Mouse (Mus musculus) liver, embryonic 12.5 days (tissue): ENCODE measurements around the gene E130308A19Rik. TPM values are rescaled to one million over a fixed set of nuclear protein-coding genes. Genes with fewer than 3 reads are reported as not detected.
A peak's percentile ranks its signal among the peaks of the same experiment; 100 is the strongest.
"Not testable (repeated sequence)": the region's sequence is repeated elsewhere in the genome, so short reads cannot be mapped to it uniquely, and the experiment has no call there.

Experiments used
- ATAC-seq: fragments of 200-750 bp; cut with Nextera tagmentation; 2 replicates; pipeline ENCODE4 v1.8.0; 2017; ENCODE audit warnings: moderate number of reproducible peaks, mild to moderate bottlenecking, moderate library complexity
- H3K27ac ChIP-seq: fragments of 300-500 bp; sonication (generic); 2 replicates; pipeline ENCODE4 v1.5.1; 2016; ENCODE audit warnings: mild to moderate bottlenecking
- H3K27me3 ChIP-seq: fragments of 300-500 bp; sonication (generic); replicated peaks from 2 replicates; pipeline ENCODE4 v1.6.1; 2016; ENCODE audit warnings: mild to moderate bottlenecking, moderate library complexity
- H3K36me3 ChIP-seq: fragments of 300-500 bp; sonication (generic); 2 replicates; pipeline ENCODE4 v1.6.1; 2016; ENCODE audit warnings: mild to moderate bottlenecking, moderate library complexity
- H3K4me1 ChIP-seq: fragments of 300-500 bp; sonication (generic); 2 replicates; pipeline ENCODE4 v1.6.1; 2016
- H3K4me2 ChIP-seq: fragments of 300-500 bp; sonication (generic); 2 replicates; pipeline ENCODE4 v1.6.1; 2016; ENCODE audit warnings: mild to moderate bottlenecking, moderate library complexity
- H3K4me3 ChIP-seq: fragments of 300-500 bp; sonication (generic); 2 replicates; pipeline ENCODE4 v1.5.1; 2016; ENCODE audit warnings: mild to moderate bottlenecking, moderate library complexity
- H3K9ac ChIP-seq: fragments of 300-500 bp; sonication (generic); 2 replicates; pipeline ENCODE4 v1.6.1; 2016; ENCODE audit warnings: mild to moderate bottlenecking, moderate library complexity
- H3K9me3 ChIP-seq: fragments of 300-500 bp; sonication (generic); replicated peaks from 2 replicates; pipeline ENCODE4 v1.6.1; 2016; ENCODE audit warnings: mild to moderate bottlenecking, moderate library complexity
- WGBS: fragments of 180-500 bp; shearing (Covaris S2); methylation state at CpG from one replicate; pipeline ENCODE4 v1.1.7; 2016; ENCODE audit not compliant: insufficient replicate concordance; 5-methylcytosine and 5-hydroxymethylcytosine counted together
- polyA plus RNA-seq: library from polyadenylated mRNA; unstranded; fragments of >200 nt; fragmentation: Nextera tagmentation; extraction: Ambion mirVana; gene quantifications from 2 replicates; pipeline ENCODE4 v1.2.1, GENCODE M21; 2016

Gene E130308A19Rik
- polyA plus RNA-seq, 1 experiment from 2014 or later, result 14.8 TPM

- Histone ChIP-seq H3K36me3 (peaks cover 11% of the 10 kb centered on the region; the same call in 1 of the 2 replicates), H3K9ac (peak overlapping the region; percentile 88), H3K4me2 (peak overlapping the region; percentile 94), H3K27me3 (no peaks in the 10 kb centered on the region), H3K9me3 (no peaks in the 10 kb centered on the region), H3K27ac (peak overlapping the region; percentile 76), H3K4me1 (peaks cover 30% of the 10 kb centered on the region), H3K4me3 (peak overlapping the region; percentile 84)
- WGBS, result under 1% methylated on average over 47 of the region's 47 CpGs
- ATAC-seq, result peak; percentile 48
These were observed 157.1 kb downstream of the E130308A19Rik start for GRCm38 (mm10) chr4:59782853-59783684.

- Histone ChIP-seq H3K27me3 (no peaks in the 10 kb centered on the region), H3K4me3 (peak overlapping the region; percentile 84), H3K4me1 (peaks cover 30% of the 10 kb centered on the region), H3K9ac (peak overlapping the region; percentile 88), H3K4me2 (peak overlapping the region; percentile 94), H3K9me3 (no peaks in the 10 kb centered on the region), H3K36me3 (peaks cover 6% of the 10 kb centered on the region; the same call in 1 of the 2 replicates), H3K27ac (peak overlapping the region; percentile 76)
- peak; percentile 96 for ATAC-seq
- WGBS, result 1% methylated on average over 36 of the region's 36 CpGs
These were observed 157.8 kb downstream of the E130308A19Rik start for GRCm38 (mm10) chr4:59783685-59784279.

GRCm38 (mm10) chr4:59785412-59785811 is 159.4 kb downstream of the E130308A19Rik start:
- H3K4me2 ChIP-seq, result no peak overlapping the region
- peaks cover 16% of the 10 kb centered on the region for H3K4me1 ChIP-seq
- H3K9ac ChIP-seq, result no peak overlapping the region
- H3K27me3 ChIP-seq, result no peaks in the 10 kb centered on the region
- no peaks in the 10 kb centered on the region for H3K9me3 ChIP-seq
- no peak overlapping the region for H3K27ac ChIP-seq
- no peaks in the 10 kb centered on the region for H3K36me3 ChIP-seq
- H3K4me3 ChIP-seq, result no peak overlapping the region
- 43% methylated on average over 2 of the region's 2 CpGs for WGBS
- ATAC-seq, result no peak

- H3K4me3 ChIP-seq, result no peak overlapping the region
- no peaks in the 10 kb centered on the region for H3K9me3 ChIP-seq
- no peaks in the 10 kb centered on the region for H3K36me3 ChIP-seq
- ATAC-seq, result no peak
- H3K27me3 ChIP-seq, result peaks cover 2% of the 10 kb centered on the region
- no peak overlapping the region for H3K9ac ChIP-seq
- 3% methylated on average over 7 of the region's 7 CpGs for WGBS
- peaks cover 11% of the 10 kb centered on the region for H3K4me1 ChIP-seq
- no peak overlapping the region for H3K27ac ChIP-seq
- no peak overlapping the region for H3K4me2 ChIP-seq
These were observed 160.7 kb downstream of the E130308A19Rik start for GRCm38 (mm10) chr4:59786661-59787060.

- no peaks in the 10 kb centered on the region for H3K36me3 ChIP-seq
- no peak overlapping the region for H3K4me3 ChIP-seq
- H3K4me1 ChIP-seq, result peaks cover 7% of the 10 kb centered on the region
- H3K27me3 ChIP-seq, result peaks cover 6% of the 10 kb centered on the region
- H3K9ac ChIP-seq, result no peak overlapping the region
- H3K9me3 ChIP-seq, result no peaks in the 10 kb centered on the region
- H3K27ac ChIP-seq, result no peak overlapping the region
- WGBS, result 60% methylated on average over 6 of the region's 6 CpGs
- ATAC-seq, result no peak
- H3K4me2 ChIP-seq, result no peak overlapping the region
These were observed 161.1 kb downstream of the E130308A19Rik start for GRCm38 (mm10) chr4:59787126-59787525.

GRCm38 (mm10) chr4:59789015-59789414 is 163.0 kb downstream of the E130308A19Rik start:
- no peaks in the 10 kb centered on the region for H3K36me3 ChIP-seq
- H3K9me3 ChIP-seq, result no peaks in the 10 kb centered on the region
- H3K27me3 ChIP-seq, result peaks cover 6% of the 10 kb centered on the region
- H3K4me1 ChIP-seq, result no peaks in the 10 kb centered on the region; the same call in 1 of the 2 replicates
- ATAC-seq, result no peak
- no peak overlapping the region for H3K4me3 ChIP-seq
- no peak overlapping the region for H3K9ac ChIP-seq
- no peak overlapping the region for H3K27ac ChIP-seq
- H3K4me2 ChIP-seq, result no peak overlapping the region

GRCm38 (mm10) chr4:59793626-59794025 is 167.6 kb downstream of the E130308A19Rik start:
- H3K36me3 ChIP-seq, H3K9ac ChIP-seq, ATAC-seq, H3K4me2 ChIP-seq, H3K27me3 ChIP-seq, H3K4me1 ChIP-seq, H3K9me3 ChIP-seq, H3K27ac ChIP-seq, H3K4me3 ChIP-seq: not testable (repeated sequence)
- WGBS, result 87% methylated on average over 2 of the region's 2 CpGs

- WGBS, result 71% methylated on average over 2 of the region's 2 CpGs
These were observed 168.1 kb downstream of the E130308A19Rik start for GRCm38 (mm10) chr4:59794116-59794515.

GRCm38 (mm10) chr4:59795788-59796455 is 169.9 kb downstream of the E130308A19Rik start:
- Histone ChIP-seq H3K27ac (no peak overlapping the region), H3K9me3 (no peaks in the 10 kb centered on the region), H3K9ac (no peak overlapping the region), H3K27me3 (peaks cover 6% of the 10 kb centered on the region), H3K4me3 (no peak overlapping the region), H3K4me2 (no peak overlapping the region), H3K36me3 (no peaks in the 10 kb centered on the region), H3K4me1 (no peaks in the 10 kb centered on the region)
- no peak for ATAC-seq
- WGBS, result 62% methylated on average over 2 of the region's 2 CpGs

More at GRCm38 (mm10) chr4:59794116-59794515, 168.1 kb downstream of the E130308A19Rik start:
- Histone ChIP-seq H3K36me3 (no peaks in the 10 kb centered on the region), H3K4me2 (no peak overlapping the region), H3K9ac (no peak overlapping the region), H3K4me3 (no peak overlapping the region), H3K27ac (no peak overlapping the region), H3K9me3 (no peaks in the 10 kb centered on the region), H3K27me3 (peaks cover 6% of the 10 kb centered on the region), H3K4me1 (no peaks in the 10 kb centered on the region)
- no peak for ATAC-seq

GRCm38 (mm10) chr4:59800181-59800580 is 174.2 kb downstream of the E130308A19Rik start:
- Histone ChIP-seq H3K9ac (no peak overlapping the region), H3K27ac (no peak overlapping the region), H3K4me2 (no peak overlapping the region), H3K4me1 (peaks cover 36% of the 10 kb centered on the region), H3K27me3 (no peaks in the 10 kb centered on the region), H3K36me3 (no peaks in the 10 kb centered on the region), H3K9me3 (no peaks in the 10 kb centered on the region), H3K4me3 (no peak overlapping the region)
- ATAC-seq, result no peak
- WGBS, result 72% methylated on average over 5 of the region's 5 CpGs

GRCm38 (mm10) chr4:59801489-59801888 is 175.5 kb downstream of the E130308A19Rik start, which contains the start of gene Inip:
Gene Inip, minus strand, starts transcription at chr4:59801589.
- no peaks in the 10 kb centered on the region for H3K27me3 ChIP-seq
- no peaks in the 10 kb centered on the region for H3K36me3 ChIP-seq
- no peak within 1 kb of the TSS for H3K4me3 ChIP-seq
- peak within 1 kb of the TSS; percentile 18; the same call in 1 of the 2 replicates for H3K4me2 ChIP-seq
- H3K27ac ChIP-seq, result peak within 1 kb of the TSS; percentile 77
- 0 out of 2 replicates have a peak within 1 kb of the TSS, but pooled peaks have one; percentile 6 for H3K9ac ChIP-seq
- ATAC-seq, result no peak
- H3K9me3 ChIP-seq, result no peaks in the 10 kb centered on the region
- peaks cover 45% of the 10 kb centered on the region for H3K4me1 ChIP-seq

GRCm38 (mm10) chr4:59802107-59802506 is 176.1 kb downstream of the E130308A19Rik start:
- no peak overlapping the region for H3K4me2 ChIP-seq
- 0 out of 2 replicates have a peak overlapping the region, but pooled peaks have one; percentile 6 for H3K9ac ChIP-seq
- peak overlapping the region; percentile 77 for H3K27ac ChIP-seq
- no peak for ATAC-seq
- 83% methylated on average over 6 of the region's 6 CpGs for WGBS
- H3K36me3 ChIP-seq, result no peaks in the 10 kb centered on the region
- no peaks in the 10 kb centered on the region for H3K9me3 ChIP-seq
- H3K27me3 ChIP-seq, result no peaks in the 10 kb centered on the region
- H3K4me1 ChIP-seq, result peaks cover 51% of the 10 kb centered on the region
- H3K4me3 ChIP-seq, result no peak overlapping the region
